Mouse (Mus musculus): Measurements from ENCODE around the gene Slc44a5.

DNA sequence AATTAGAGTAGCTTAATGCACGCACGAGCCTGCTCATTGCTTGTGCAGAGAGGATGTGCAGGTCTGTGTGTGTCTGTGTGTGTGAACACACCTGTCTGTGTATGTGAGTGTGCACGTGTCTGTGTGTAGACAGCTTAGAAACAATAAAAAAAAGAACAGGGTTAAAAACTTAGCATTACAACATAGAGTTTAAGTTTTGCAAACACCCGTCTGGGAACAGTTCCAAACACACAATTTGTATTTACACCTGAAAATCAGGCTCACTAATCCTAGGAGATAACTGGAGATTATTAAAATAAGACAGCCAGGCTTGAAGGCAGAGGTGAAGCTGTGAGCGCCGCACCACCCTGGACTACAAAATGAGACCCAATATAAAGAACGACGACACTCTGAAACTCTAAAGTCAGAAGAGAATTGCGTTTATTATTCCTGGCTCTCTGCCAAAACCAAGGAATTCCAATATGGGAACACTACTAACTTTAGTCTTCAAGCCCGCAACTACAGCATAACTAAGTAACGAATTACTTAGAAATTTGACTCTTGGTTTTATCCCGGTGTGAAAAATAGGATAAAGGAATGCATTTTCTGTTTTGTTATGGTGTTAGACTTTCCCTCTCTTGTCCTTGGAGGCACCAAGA is 30.1 kb upstream of the Slc44a5 start:
- TF ChIP-seq CTCF (IDR thresholded peaks at IDR 0.05) (no peak), POLR2A (IDR thresholded peaks at IDR 0.05; ENCODE audit: insufficient read depth, low read depth, low read length) (no peak)
